Mouse (Mus musculus) spleen, adult 2 months (tissue): ENCODE results near the gene Arfgap3.

Source experiments
- CTCF ChIP-seq: fragments of 200-500 bp; IDR thresholded peaks from 2 replicates; pipeline ENCODE4 v1.5.1; 2011; ENCODE audit warnings: mild to moderate bottlenecking, inconsistent platforms; ENCODE audit not compliant: insufficient read depth, insufficient read length, insufficient replicate concordance; ENCODE audit errors: extremely low read depth
- POLR2A ChIP-seq: fragments of 200-500 bp; IDR thresholded peaks from 2 replicates; pipeline ENCODE4 v1.6.1; 2011; ENCODE audit warnings: low read depth, low read length, inconsistent platforms

- TF ChIP-seq CTCF = no peak
- no peak for TF ChIP-seq POLR2A
Measured at GRCm38 (mm10) chr15:83366933-83367552, 17.0 kb upstream of the Arfgap3 start.
